8 mouse cellular contexts compared by ENCODE assay signal in genomic region chr9:22475424-22475868, GRCm38 (mm10). TPM values are rescaled to one million over a fixed set of nuclear protein-coding genes. Genes with fewer than 3 reads are reported as not detected.
A peak's percentile ranks its signal among the peaks of the same experiment; 100 is the strongest.
DNase-seq lines count a peak whose midpoint lies in the region; ATAC-seq and TF ChIP-seq lines count a peak whose summit lies in the region.

Gene Bbs9 (plus strand): TSS chr9:22475715.

- peaks cover 5% of the 10 kb centered on the region in 2 experiments; a peak in 3 of 4 replicates for H3K4me1 ChIP-seq in MEL (ENCODE audit: control insufficient read depth in 1 of 2, insufficient read depth in 2 of 2, low read length in 2 of 2)
- H3K4me1 ChIP-seq in cerebellum, adult 2 months (ENCODE audit: control insufficient read depth, insufficient read depth, low read length): no peaks in the 10 kb centered on the region; the same call in 1 of the 2 replicates
- H3K4me1 ChIP-seq in forebrain, postnatal 0 days (ENCODE audit: insufficient read depth): no peaks in the 10 kb centered on the region
- peaks cover 3% of the 10 kb centered on the region for H3K4me1 ChIP-seq in lung, embryonic 15.5 days

- no peaks in the 10 kb centered on the region; the same call in 1 of the 2 replicates for H3K79me2 ChIP-seq in MEL (ENCODE audit: control insufficient read depth, insufficient read depth, low read length, poor library complexity)

- peak within 1 kb of the TSS; percentile 60 to 70 for H3K4me3 ChIP-seq in MEL (ENCODE audit: control insufficient read depth in 1 of 2, insufficient read depth in 1 of 2, low read depth in 2 of 2, low read length in 2 of 2)
- H3K4me3 ChIP-seq in cerebellum, adult 2 months (replicated peaks; ENCODE audit: insufficient read depth, low read depth, low read length): peak within 1 kb of the TSS; percentile 85
- H3K4me3 ChIP-seq in forebrain, postnatal 0 days (ENCODE audit: low read depth, low read length): peak within 1 kb of the TSS; percentile 61
- peak within 1 kb of the TSS; percentile 57 for H3K4me3 ChIP-seq in lung, embryonic 15.5 days

- peak; percentile 99 for ATAC-seq in forebrain, postnatal 0 days
- ATAC-seq in lung, embryonic 15.5 days (ENCODE audit: borderline replicate concordance, extremely low read depth, low FRiP score, low TSS enrichment): peak; percentile 99

- H3K9ac ChIP-seq in MEL (ENCODE audit: control insufficient read depth, low read depth, low read length, poor library complexity, severe bottlenecking): peak within 1 kb of the TSS; percentile 62
- H3K9ac ChIP-seq in forebrain, postnatal 0 days: peak within 1 kb of the TSS; percentile 44
- peak within 1 kb of the TSS; percentile 56 for H3K9ac ChIP-seq in lung, embryonic 15.5 days

- 0 out of 6 replicates have a peak, but pooled peaks of 1 of the 3 experiments have one; percentile 1 for TF ChIP-seq CTCF in MEL (IDR thresholded peaks at IDR 0.05 in 2 of 3, conservative IDR thresholded peaks at IDR 0.05 in 1 of 3; ENCODE audit: control insufficient read depth in 1 of 3, insufficient read depth in 1 of 3, low read depth in 2 of 3, low read length in 3 of 3, poor library complexity in 1 of 3, severe bottlenecking in 1 of 3)
- TF ChIP-seq CTCF in cerebellum, adult 2 months (IDR thresholded peaks at IDR 0.05; ENCODE audit: borderline replicate concordance, insufficient read depth, low read depth, low read length): no peak
- no peak for TF ChIP-seq CTCF in forebrain, postnatal 0 days (IDR thresholded peaks at IDR 0.05; ENCODE audit: low read depth)

- H3K4me2 ChIP-seq in forebrain, postnatal 0 days (ENCODE audit: low read depth): peak within 1 kb of the TSS; percentile 87
- H3K4me2 ChIP-seq in lung, embryonic 15.5 days: peak within 1 kb of the TSS; percentile 79

- no peaks in the 10 kb centered on the region for H3K27me3 ChIP-seq in MEL (ENCODE audit: control insufficient read depth in 1 of 2, insufficient read depth in 2 of 2, low read length in 2 of 2)
- no peaks in the 10 kb centered on the region for H3K27me3 ChIP-seq in cerebellum, adult 2 months (ENCODE audit: control insufficient read depth, insufficient read depth, low read length)
- no peaks in the 10 kb centered on the region for H3K27me3 ChIP-seq in forebrain, postnatal 0 days (ENCODE audit: insufficient read depth, low read length)
- H3K27me3 ChIP-seq in lung, embryonic 15.5 days: no peaks in the 10 kb centered on the region

- H3K9me3 ChIP-seq in MEL (replicated peaks; ENCODE audit: insufficient read depth, low read length): no peaks in the 10 kb centered on the region
- no peaks in the 10 kb centered on the region for H3K9me3 ChIP-seq in forebrain, postnatal 0 days (ENCODE audit: low read length)
- H3K9me3 ChIP-seq in lung, embryonic 15.5 days: no peaks in the 10 kb centered on the region

- H3K36me3 ChIP-seq in MEL (ENCODE audit: control insufficient read depth in 1 of 2, insufficient read depth in 2 of 2, low read length in 2 of 2): peaks cover 0 to 8% of the 10 kb centered on the region in 2 experiments; a peak in 2 of 4 replicates
- H3K36me3 ChIP-seq in forebrain, postnatal 0 days (ENCODE audit: insufficient read depth): no peaks in the 10 kb centered on the region
- H3K36me3 ChIP-seq in lung, embryonic 15.5 days: no peaks in the 10 kb centered on the region

- TF ChIP-seq RAD21 in MEL (IDR thresholded peaks at IDR 0.05; ENCODE audit: low read depth, low read length): no peak

- no peak for TF ChIP-seq EP300 in MEL (IDR thresholded peaks at IDR 0.05; ENCODE audit: low read depth in 1 of 2, low read length in 2 of 2)

- peak within 1 kb of the TSS; percentile 23 for H3K27ac ChIP-seq in MEL (ENCODE audit: control insufficient read depth, low read depth, low read length)
- peak within 1 kb of the TSS; percentile 6; the same call in 1 of the 2 replicates for H3K27ac ChIP-seq in cerebellum, adult 2 months (ENCODE audit: insufficient read depth, low read length)
- H3K27ac ChIP-seq in forebrain, postnatal 0 days (ENCODE audit: low read depth, low read length): peak within 1 kb of the TSS; percentile 73
- H3K27ac ChIP-seq in lung, embryonic 15.5 days: peak within 1 kb of the TSS; percentile 52; the same call in 1 of the 2 replicates

- TF ChIP-seq POLR2A in MEL (IDR thresholded peaks at IDR 0.05; ENCODE audit: control insufficient read depth in 1 of 2, insufficient read depth in 1 of 2, low read depth in 1 of 2, low read length in 2 of 2, poor library complexity in 1 of 2): peak; percentile 59 to 84; a peak in 3 of 4 replicates
- peak; percentile 24; the same call in 1 of the 2 replicates for TF ChIP-seq POLR2A in cerebellum, adult 2 months (IDR thresholded peaks at IDR 0.05; ENCODE audit: borderline replicate concordance, insufficient read depth, low read length)

- WGBS in cerebellum, adult 2 months: under 1% methylated on average over 25 of the region's 25 CpGs
- under 1% methylated on average over 25 of the region's 25 CpGs for WGBS in forebrain, postnatal 0 days
- under 1% methylated on average over 25 of the region's 25 CpGs for WGBS in lung, embryonic 15.5 days

- peak; percentile 100 for DNase-seq in MEL (ENCODE audit: low read depth, low spot score)
- DNase-seq in cerebellum, adult 2 months: peak; percentile 95 to 97
- DNase-seq in forebrain, postnatal 0 days: peak; percentile 96
- DNase-seq in heart, postnatal 4 days: peak; percentile 91
- peak; percentile 94 to 96 for DNase-seq in layer of hippocampus, adult 8-10 months (ENCODE audit: low spot score in 2 of 2)
- DNase-seq in ovary, adult 18-20 months (ENCODE audit: low spot score): peak; percentile 91
- peak; percentile 98 for DNase-seq in thymus, postnatal 0 days (ENCODE audit: low spot score)

TF ChIP-seq in MEL, 35 proteins besides CTCF, POLR2A, EP300 and RAD21:
- no peak for TF ChIP-seq ZMIZ1 (IDR thresholded peaks at IDR 0.05; ENCODE audit: low read depth, low read length)
- TF ChIP-seq TBP (IDR thresholded peaks at IDR 0.05; ENCODE audit: low read depth, low read length): peak; percentile 89
- TF ChIP-seq UBTF (IDR thresholded peaks at IDR 0.05; ENCODE audit: borderline replicate concordance, insufficient read depth, low read depth, low read length): 0 out of 2 replicates have a peak, but pooled peaks have one; percentile 62

RNA-seq across cellular contexts. Expression of gene Bbs9, which starts in this region (rescaled TPM):
- 15.1 and 18.5 TPM in 2 replicates for total RNA-seq in MEL (2012; rRNA removed)
- 10 to 100 TPM in 1 of 2 experiments, not detected in 1; 19.5 TPM for polyA plus RNA-seq in MEL (2012; ENCODE audit: insufficient read depth in 1 of 2, insufficient read length in 2 of 2, low read depth in 1 of 2, low replicate concordance in 2 of 2, missing spikeins in 1 of 2)
- polyA plus RNA-seq in cerebellum, adult 2 months (2012; rRNA removed): 15.4 and 16.1 TPM in 2 replicates
- 33.8 and 35.4 TPM in 2 replicates for total RNA-seq in forebrain, postnatal 0 days (2014; rRNA removed)
- 13.8 and 17.8 TPM in 2 replicates for polyA plus RNA-seq in forebrain, postnatal 0 days (2015; fragmentation: Nextera tagmentation; extraction: Ambion mirVana)
- 10 to 100 TPM; 14.0 to 15.9 TPM for total RNA-seq in heart, postnatal 4 days (2021)
- total RNA-seq in layer of hippocampus, adult 8-10 months (2022): 10 to 100 TPM; 24.8 to 28.7 (median 27.8) TPM
- 13.5 and 14.7 TPM in 2 replicates for polyA plus RNA-seq in lung, embryonic 15.5 days (2015; fragmentation: Nextera tagmentation; extraction: Ambion mirVana)
- 14.8 and 16.0 TPM in 2 replicates for polyA plus RNA-seq in thymus, postnatal 0 days (2015; fragmentation: Nextera tagmentation; extraction: Ambion mirVana)

Comparison
In these comparisons a context has a peak if more than half of its experiments do, and no peak if none do; other contexts are left out.
1. Peak in every context shown above with its lines: DNase-seq, ATAC-seq, H3K4me3 ChIP-seq and H3K27ac ChIP-seq.
2. H3K27ac ChIP-seq: peak in every context shown above with its lines; median percentile 73 in forebrain, postnatal 0 days; 52 in lung, embryonic 15.5 days; 23 in MEL; 6 in cerebellum, adult 2 months.